Mouse (Mus musculus) hindbrain, postnatal 0 days (tissue): ENCODE measurements around the gene Slc20a1. TPM values are rescaled to one million over a fixed set of nuclear protein-coding genes. Genes with fewer than 3 reads are reported as not detected.

Source experiments
- ATAC-seq: fragments of 200-750 bp; cut with Nextera tagmentation; 2 replicates; pipeline ENCODE4 v1.8.0; 2017; ENCODE audit warnings: mild to moderate bottlenecking, moderate TSS enrichment, moderate library complexity
- DNase-seq: peaks from one replicate; pipeline ENCODE4 v3.0.0-alpha.2; 2015; ENCODE audit warnings: low spot score
- H3K27ac ChIP-seq: fragments of 300-500 bp; sonication (generic); 2 replicates; pipeline ENCODE4 v1.5.1; 2014; ENCODE audit warnings: mild to moderate bottlenecking
- H3K27me3 ChIP-seq: fragments of 300-500 bp; sonication (generic); 2 replicates; pipeline ENCODE4 v1.6.1; 2014; ENCODE audit warnings: low read length, mixed read lengths; ENCODE audit not compliant: insufficient read depth
- H3K36me3 ChIP-seq: fragments of 300-500 bp; sonication (generic); 2 replicates; pipeline ENCODE4 v1.6.1; 2014; ENCODE audit warnings: low read length, mixed read lengths; ENCODE audit not compliant: insufficient read depth
- H3K4me1 ChIP-seq: fragments of 300-500 bp; sonication (generic); 2 replicates; pipeline ENCODE4 v1.6.1; 2014; ENCODE audit warnings: antibody characterized with exemption, low read length, mixed read lengths; ENCODE audit not compliant: insufficient read depth
- H3K4me2 ChIP-seq: fragments of 300-500 bp; sonication (generic); 2 replicates; pipeline ENCODE4 v1.6.1; 2014; ENCODE audit warnings: low read depth, mild to moderate bottlenecking, low read length, moderate library complexity, mixed read lengths
- H3K4me3 ChIP-seq: fragments of 300-500 bp; sonication (generic); 2 replicates; pipeline ENCODE4 v1.5.1; 2014; ENCODE audit warnings: low read length
- H3K9ac ChIP-seq: fragments of 300-500 bp; sonication (generic); replicated peaks from 2 replicates; pipeline ENCODE4 v1.6.1; 2014; ENCODE audit warnings: mild to moderate bottlenecking, low read length, moderate library complexity, mixed read lengths
- H3K9me3 ChIP-seq: fragments of 300-500 bp; sonication (generic); 2 replicates; pipeline ENCODE4 v1.6.1; 2016; ENCODE audit warnings: low read length, mixed read lengths
- CTCF ChIP-seq: IDR thresholded peaks from 2 replicates; pipeline ENCODE4 v1.5.1; 2016; ENCODE audit warnings: antibody characterized with exemption, control low read depth, low read depth
- WGBS: fragments of 180-500 bp; shearing (Covaris S2); extraction: QIAGEN DNeasy Blood & Tissue Kit; methylation state at CpG from one replicate; pipeline ENCODE4 v1.1.7; 2014; 5-methylcytosine and 5-hydroxymethylcytosine counted together
- polyA plus RNA-seq: library from polyadenylated mRNA; unstranded; fragments of >200 nt; fragmentation: Nextera tagmentation; extraction: Ambion mirVana; gene quantifications from 2 replicates; pipeline ENCODE4 v1.2.1, GENCODE M21; 2015
- total RNA-seq: library from RNA; depleted of rRNA; stranded (reverse); fragments of >200 nt; gene quantifications from 2 replicates; pipeline ENCODE4 v1.2.3, GENCODE M21; 2014

The Slc20a1 gene
- total and polyA plus RNA-seq, 2 experiments from 2014 or later, result 41.6 to 63.0 TPM

DNA sequence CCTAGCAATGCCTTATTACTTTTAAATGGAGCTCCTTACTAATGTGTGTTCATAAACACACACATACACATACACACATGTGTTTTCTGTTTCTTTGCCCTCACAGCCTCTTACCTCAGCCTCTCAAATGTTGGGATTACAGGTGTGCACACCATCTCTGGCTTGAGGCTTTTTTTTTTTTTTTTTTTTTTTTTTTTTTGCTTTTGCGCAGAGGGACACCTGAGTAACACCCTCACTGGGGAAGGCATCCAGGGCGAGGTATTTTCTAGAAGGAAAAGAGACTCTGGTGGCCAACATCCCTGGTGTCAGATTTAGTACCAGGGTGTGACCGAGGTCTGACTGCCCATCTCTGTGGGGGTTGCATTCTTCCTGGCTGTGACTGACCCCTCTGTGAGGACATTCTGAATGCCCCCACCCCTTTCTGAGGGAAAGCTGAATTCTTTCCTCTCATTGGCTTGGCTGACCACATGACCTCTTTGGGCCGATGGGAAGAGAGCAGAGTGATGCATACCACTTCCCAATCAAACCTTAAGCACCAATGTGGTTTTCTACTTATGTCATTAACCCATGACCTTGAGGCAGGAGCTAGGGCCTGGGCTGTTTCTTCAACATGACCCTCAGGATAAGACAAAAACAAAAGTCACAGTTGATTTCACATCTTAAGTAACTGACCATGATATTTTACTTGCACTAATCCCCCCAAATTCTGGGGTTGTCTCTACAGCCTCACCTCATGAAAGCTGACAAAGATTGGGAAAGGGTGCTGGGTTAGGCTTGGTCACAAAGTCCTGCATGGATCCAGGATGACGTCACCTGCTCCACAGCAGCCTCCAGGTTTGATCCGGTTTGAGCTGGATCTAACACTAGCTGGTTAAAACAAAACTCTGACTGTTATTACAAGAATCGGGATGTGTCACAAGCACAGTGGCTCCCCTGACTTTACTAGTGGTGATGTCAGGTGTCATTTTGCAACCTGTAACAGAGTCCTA is 43.6 kb downstream of the Slc20a1 start:
- no peak for TF ChIP-seq CTCF

DNA sequence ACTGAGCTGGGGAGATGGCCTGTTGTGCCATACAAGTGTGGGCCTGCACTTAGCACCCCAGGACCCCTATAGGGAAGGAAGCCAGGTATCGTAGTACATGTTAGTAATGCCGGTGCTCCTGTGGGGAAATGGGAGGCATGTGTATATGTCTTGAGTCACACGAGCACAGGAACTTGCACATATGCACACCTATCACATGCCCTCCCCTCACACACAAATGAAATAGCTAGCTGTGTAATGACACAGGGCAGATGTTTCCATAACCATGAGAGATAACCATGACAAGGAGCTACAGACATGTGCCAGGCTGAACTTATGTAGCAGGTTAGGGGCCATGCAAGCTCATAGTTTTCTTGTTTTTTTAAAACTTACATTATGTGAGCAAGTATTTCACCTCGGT is 44.4 kb downstream of the Slc20a1 start:
- H3K4me3 ChIP-seq, result no peak overlapping the region
- ATAC-seq, result no peak
- no peaks in the 10 kb centered on the region for H3K27me3 ChIP-seq
- H3K4me2 ChIP-seq, result no peak overlapping the region
- no peaks in the 10 kb centered on the region for H3K4me1 ChIP-seq
- no peaks in the 10 kb centered on the region for H3K9me3 ChIP-seq
- no peak for TF ChIP-seq CTCF
- H3K9ac ChIP-seq, result no peak overlapping the region
- no peaks in the 10 kb centered on the region for H3K36me3 ChIP-seq
- DNase-seq, result no peak
- no peak overlapping the region for H3K27ac ChIP-seq
- 92% methylated on average over 4 of the region's 4 CpGs for WGBS

More for the DNA sequence above, 43.6 kb downstream of the Slc20a1 start:
- no peaks in the 10 kb centered on the region for H3K4me1 ChIP-seq
- no peak overlapping the region for H3K9ac ChIP-seq
- H3K4me2 ChIP-seq, result no peak overlapping the region
- DNase-seq (no peak), ATAC-seq (no peak)
- WGBS, result 64% methylated on average over 7 of the region's 7 CpGs
- H3K27ac ChIP-seq, result no peak overlapping the region
- no peak overlapping the region for H3K4me3 ChIP-seq
- H3K9me3 ChIP-seq, result no peaks in the 10 kb centered on the region
- no peaks in the 10 kb centered on the region for H3K36me3 ChIP-seq
- H3K27me3 ChIP-seq, result no peaks in the 10 kb centered on the region

DNA sequence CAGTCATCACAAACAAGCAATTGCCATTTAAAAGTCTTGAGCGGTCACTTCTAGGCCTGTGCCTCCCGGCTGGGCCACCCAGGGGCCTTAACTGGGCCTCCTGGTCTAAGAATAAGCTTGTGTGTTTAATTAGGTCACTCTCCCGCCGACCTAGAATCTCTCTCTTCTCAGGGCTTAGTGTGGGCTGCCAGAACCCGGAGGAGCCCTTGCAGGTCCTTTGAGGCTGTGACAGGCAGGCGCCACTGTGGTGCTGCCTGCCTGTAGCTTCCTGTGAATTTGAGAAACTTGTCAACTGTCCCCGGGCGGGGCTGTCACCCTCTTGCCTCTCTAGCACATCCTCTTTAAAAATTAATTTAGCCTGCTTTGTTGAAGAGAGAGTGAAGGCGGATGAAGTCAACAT is 45.2 kb downstream of the Slc20a1 start:
- Histone ChIP-seq H3K36me3 (no peaks in the 10 kb centered on the region), H3K4me2 (no peak overlapping the region), H3K27me3 (no peaks in the 10 kb centered on the region), H3K4me3 (no peak overlapping the region), H3K9me3 (no peaks in the 10 kb centered on the region), H3K9ac (no peak overlapping the region), H3K27ac (peak overlapping the region; percentile 32; the same call in 1 of the 2 replicates), H3K4me1 (no peaks in the 10 kb centered on the region)
- DNase-seq (no peak), ATAC-seq (peak; percentile 46; the same call in 1 of the 2 replicates)
- no peak for TF ChIP-seq CTCF
- 38% methylated on average over 9 of the region's 9 CpGs for WGBS

DNA sequence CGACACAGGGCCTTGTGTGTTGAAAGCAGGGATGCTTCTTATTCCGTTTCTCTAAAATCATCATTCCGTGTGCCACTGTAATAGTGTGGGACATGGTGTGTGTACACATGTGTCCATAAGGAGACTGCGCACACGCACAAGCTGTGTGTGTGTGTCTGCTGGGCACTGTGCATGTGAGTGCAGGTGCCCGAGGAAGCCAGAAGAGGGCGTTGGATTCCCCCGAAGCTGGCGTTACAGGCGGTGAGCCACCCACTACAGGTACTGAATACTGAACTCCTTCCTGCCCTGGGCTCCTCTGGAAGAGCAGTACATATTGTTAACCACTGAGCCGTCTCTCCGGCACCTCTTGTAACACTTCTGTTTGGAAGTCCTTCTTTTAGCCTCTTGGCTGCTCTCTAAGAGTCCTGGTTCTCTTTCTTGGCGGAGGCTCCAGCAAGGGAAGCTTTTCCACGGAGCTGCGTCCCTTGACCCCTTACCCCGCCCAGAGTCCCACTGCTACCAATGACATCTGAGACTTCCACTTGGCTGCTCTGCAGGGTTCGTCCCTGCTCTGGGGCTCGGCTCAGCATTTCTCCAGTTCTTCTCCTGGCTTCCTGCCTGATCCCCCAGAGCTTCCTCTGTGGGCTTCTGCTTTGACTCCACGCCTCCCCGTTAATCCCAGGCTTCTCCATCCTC is 46.0 kb downstream of the Slc20a1 start:
- 75% methylated on average over 20 of the region's 20 CpGs for WGBS
- no peaks in the 10 kb centered on the region for H3K27me3 ChIP-seq
- H3K27ac ChIP-seq, result no peak overlapping the region
- H3K36me3 ChIP-seq, result no peaks in the 10 kb centered on the region
- no peaks in the 10 kb centered on the region for H3K4me1 ChIP-seq
- no peak overlapping the region for H3K9ac ChIP-seq
- no peak overlapping the region for H3K4me3 ChIP-seq
- TF ChIP-seq CTCF, result no peak
- DNase-seq (peak; percentile 25), ATAC-seq (peak; percentile 53; the same call in 1 of the 2 replicates)
- H3K9me3 ChIP-seq, result no peaks in the 10 kb centered on the region
- no peak overlapping the region for H3K4me2 ChIP-seq

DNA sequence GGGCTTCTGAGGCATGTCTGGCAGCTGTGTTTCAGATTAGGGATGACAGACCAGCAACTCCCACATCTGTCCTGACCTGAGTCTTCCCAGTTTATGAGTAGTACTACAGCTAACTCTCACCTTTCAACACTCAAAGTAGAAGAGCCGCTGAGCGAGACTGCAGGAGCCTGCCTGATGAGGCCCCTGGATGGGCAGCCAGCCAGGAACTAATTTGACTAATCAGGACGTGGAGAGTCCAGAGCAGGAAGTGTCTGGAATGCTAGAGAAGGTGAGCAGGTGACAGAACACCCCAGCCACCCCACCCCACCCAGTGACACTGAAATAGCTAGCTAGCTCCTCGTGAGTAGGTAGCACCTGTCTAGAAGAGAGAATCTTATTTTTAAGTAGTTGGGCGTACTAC is 47.1 kb downstream of the Slc20a1 start:
- no peak overlapping the region for H3K4me3 ChIP-seq
- DNase-seq (no peak), ATAC-seq (no peak)
- no peak overlapping the region for H3K9ac ChIP-seq
- no peaks in the 10 kb centered on the region for H3K4me1 ChIP-seq
- WGBS, result 56% methylated on average over 5 of the region's 5 CpGs
- no peak for TF ChIP-seq CTCF
- H3K27ac ChIP-seq, result no peak overlapping the region
- H3K4me2 ChIP-seq, result no peak overlapping the region
- H3K9me3 ChIP-seq, result no peaks in the 10 kb centered on the region
- H3K36me3 ChIP-seq, result no peaks in the 10 kb centered on the region
- H3K27me3 ChIP-seq, result no peaks in the 10 kb centered on the region

DNA sequence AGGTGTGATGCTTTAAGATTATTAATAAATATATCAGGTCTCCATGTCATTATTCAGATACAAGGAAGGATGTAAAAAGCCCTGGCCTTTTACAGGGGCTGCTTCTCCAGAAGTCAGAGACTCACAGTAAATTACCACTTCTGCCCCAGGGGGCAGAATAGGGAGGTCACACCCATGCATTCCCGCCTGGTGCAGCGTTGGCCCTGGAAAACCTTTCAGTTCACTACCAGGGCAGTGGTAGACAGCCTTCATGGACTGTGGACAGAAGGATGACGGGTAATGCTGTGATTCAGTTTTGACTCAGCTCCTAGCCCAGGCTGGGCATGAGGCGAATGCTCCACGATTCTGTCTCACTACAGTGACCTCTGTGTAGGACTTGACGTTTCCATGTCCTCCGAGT is 47.9 kb downstream of the Slc20a1 start:
- no peak for ATAC-seq
- no peak overlapping the region for H3K4me2 ChIP-seq
- H3K4me3 ChIP-seq, result no peak overlapping the region
- no peaks in the 10 kb centered on the region for H3K9me3 ChIP-seq
- no peaks in the 10 kb centered on the region for H3K4me1 ChIP-seq
- 81% methylated on average over 7 of the region's 7 CpGs for WGBS
- no peaks in the 10 kb centered on the region for H3K36me3 ChIP-seq
- H3K9ac ChIP-seq, result no peak overlapping the region
- TF ChIP-seq CTCF, result no peak
- no peaks in the 10 kb centered on the region for H3K27me3 ChIP-seq
- no peak for DNase-seq
- no peak overlapping the region for H3K27ac ChIP-seq
